Mouse (Mus musculus): ENCODE measurements around the gene Cabp5. TPM values are rescaled to one million over a fixed set of nuclear protein-coding genes. Genes with fewer than 3 reads are reported as not detected.
"Not testable (repeated sequence)": the region's sequence is repeated elsewhere in the genome, so short reads cannot be mapped to it uniquely, and the experiment has no call there.

The Cabp5 gene
- total RNA-seq (2015) (not detected in 2 replicates), total RNA-seq (2017) (not detected in 2 replicates)

DNA sequence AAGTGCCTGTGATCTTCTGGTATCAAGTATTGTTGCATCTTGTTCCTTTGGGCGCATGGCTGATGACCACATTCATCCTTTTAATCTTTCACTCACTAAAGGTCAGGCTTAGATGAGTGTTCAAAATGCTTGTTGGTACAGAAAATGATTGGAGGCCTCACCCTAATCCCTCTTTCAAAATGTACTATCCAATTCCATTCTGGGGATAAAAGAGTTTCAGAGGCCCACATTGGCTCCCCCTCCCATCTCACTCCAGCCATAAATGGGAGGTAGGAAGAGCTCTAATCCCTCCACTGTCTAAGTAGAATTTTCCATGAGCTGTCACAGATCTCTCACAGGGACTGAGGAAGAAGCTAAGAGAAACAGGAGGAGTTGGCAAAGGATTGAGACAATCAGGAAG lies at the start of gene Cabp5:
TSS of gene Cabp5 (plus strand) at position 301 of the 400 bp plus-strand sequence.
- no peak for ATAC-seq (replicated peaks; ENCODE audit: poor library complexity)

DNA sequence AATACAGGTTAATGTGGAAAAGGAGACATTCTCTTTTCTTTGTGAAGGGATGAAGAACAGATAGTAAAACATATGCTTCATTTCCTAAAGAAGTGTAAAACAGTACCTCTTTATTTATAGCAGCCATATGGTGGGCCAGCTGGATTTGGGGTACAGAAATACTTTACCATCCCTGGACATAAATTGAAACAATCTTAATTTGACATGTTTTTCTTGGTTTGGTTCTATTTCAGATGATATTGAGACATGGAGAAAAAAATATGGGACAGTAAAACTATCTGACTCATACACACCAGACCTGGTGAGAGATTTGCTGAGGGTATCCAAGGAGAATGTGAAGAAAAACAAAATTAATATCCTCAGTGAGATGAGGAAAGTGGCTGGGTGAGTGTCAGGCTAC lies 42.0 kb upstream of the Cabp5 start:
- no peak for ATAC-seq (replicated peaks; ENCODE audit: poor library complexity)

DNA sequence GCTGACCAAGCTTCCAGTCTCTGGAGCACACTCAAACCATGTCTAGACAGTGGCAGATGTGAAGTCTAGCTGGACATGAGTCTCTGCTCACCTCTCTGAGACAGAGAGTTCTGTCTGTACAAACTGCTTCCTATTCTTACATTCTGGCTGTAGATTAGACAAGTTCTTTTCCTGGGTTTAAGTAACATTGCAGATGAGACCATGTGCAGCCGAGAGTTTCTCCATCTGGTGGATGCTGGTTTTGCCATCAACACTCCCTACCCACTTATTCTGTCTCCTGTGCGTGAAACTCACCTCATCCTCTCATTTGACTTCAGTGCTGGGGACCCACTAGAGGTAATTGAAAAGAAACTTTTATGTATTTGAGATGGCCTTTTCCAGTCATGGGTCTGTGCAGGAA lies 17.3 kb upstream of the Cabp5 start:
- ATAC-seq (replicated peaks; ENCODE audit: poor library complexity) = no peak

DNA sequence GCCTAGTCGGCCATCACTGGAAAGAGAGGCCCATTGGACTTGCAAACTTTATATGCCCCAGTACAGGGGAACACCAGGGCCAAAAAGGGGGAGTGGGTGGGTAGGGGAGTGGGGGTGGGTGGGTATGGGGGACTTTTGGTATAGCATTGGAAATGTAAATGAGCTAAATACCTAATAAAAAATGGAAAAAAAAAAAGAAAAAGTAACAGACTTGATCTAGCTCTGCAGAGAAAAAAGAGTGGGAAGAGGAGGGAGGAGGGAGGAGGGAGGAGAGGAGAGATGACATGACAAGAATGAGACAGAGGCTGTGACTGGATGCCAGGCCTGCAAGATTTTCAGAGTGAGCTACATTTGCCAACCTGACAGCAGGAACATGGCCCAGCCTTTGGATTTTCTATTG lies 52.6 kb downstream of the Cabp5 start, which contains the start of gene Bsph1:
TSS of gene Bsph1 (plus strand) at position 301 of the 400 bp plus-strand sequence.
- ATAC-seq (replicated peaks; ENCODE audit: poor library complexity) = not testable (repeated sequence)

Other genes with a start within 250 kb of the Cabp5 start
- gene Vmn1r88, start 238.6 kb upstream of the Cabp5 start, total RNA-seq (2015) = 0.02 and 0.12 TPM in 2 replicates
- gene Vmn1r88, start 238.6 kb upstream of the Cabp5 start, total RNA-seq (2017) = under 0.01 TPM in 1 of 2 replicates, not detected in the other
- gene Vmn1r89, start 185.1 kb upstream of the Cabp5 start, total RNA-seq (2015) = not detected in 2 replicates
- not detected in 2 replicates for gene Vmn1r89, start 185.1 kb upstream of the Cabp5 start, total RNA-seq (2017)
- gene Lig1, start 120.8 kb upstream of the Cabp5 start, total RNA-seq (2015) = 113 and 128 TPM in 2 replicates
- gene Lig1, start 120.8 kb upstream of the Cabp5 start, total RNA-seq (2017) = 76.5 and 96.9 TPM in 2 replicates
- 2.4 and 3.2 TPM in 2 replicates for gene Zswim9, start 119.4 kb upstream of the Cabp5 start, total RNA-seq (2015)
- 3.4 and 4.7 TPM in 2 replicates for gene Zswim9, start 119.4 kb upstream of the Cabp5 start, total RNA-seq (2017)
- 0.89 and 1.2 TPM in 2 replicates for gene Pla2g4c, start 73.5 kb upstream of the Cabp5 start, total RNA-seq (2015)
- 1.5 and 1.8 TPM in 2 replicates for gene Pla2g4c, start 73.5 kb upstream of the Cabp5 start, total RNA-seq (2017)
- not detected in 2 replicates for gene Bsph1, start 52.7 kb downstream of the Cabp5 start, total RNA-seq (2015)
- not detected in 2 replicates for gene Bsph1, start 52.7 kb downstream of the Cabp5 start, total RNA-seq (2017)
- gene Bsph2, start 172.9 kb downstream of the Cabp5 start, total RNA-seq (2015) = not detected in 2 replicates
- gene Bsph2, start 172.9 kb downstream of the Cabp5 start, total RNA-seq (2017) = not detected in 2 replicates
- gene Sult2a5, start 225.8 kb downstream of the Cabp5 start, total RNA-seq (2015) = not detected in 2 replicates
- not detected in 2 replicates for gene Sult2a5, start 225.8 kb downstream of the Cabp5 start, total RNA-seq (2017)

Measured in megakaryocyte progenitor cell, adult 5-6 weeks (primary cell).